Mouse (Mus musculus) adrenal gland, postnatal 25 days (tissue): Measurements from ENCODE around the gene Syf2. TPM values are rescaled to one million over a fixed set of nuclear protein-coding genes. Genes with fewer than 3 reads are reported as not detected.

ENCODE experiments used
- DNase-seq: peaks from one replicate; pipeline ENCODE4 v3.0.0; 2021; ENCODE audit warnings: mixed read lengths
- total RNA-seq: library from RNA; stranded (reverse); gene quantifications from 2 replicates; pipeline ENCODE4 v1.2.3, GENCODE M21; 2021

The Syf2 gene
- total RNA-seq, 1 experiment from 2014 or later, result 109 TPM

GRCm38 (mm10) chr4:134975261-134975928, 44.7 kb downstream of the Syf2 start:
- DNase-seq, result no peak

GRCm38 (mm10) chr4:134975929-134976308, 45.2 kb downstream of the Syf2 start:
- no peak for DNase-seq

DNA sequence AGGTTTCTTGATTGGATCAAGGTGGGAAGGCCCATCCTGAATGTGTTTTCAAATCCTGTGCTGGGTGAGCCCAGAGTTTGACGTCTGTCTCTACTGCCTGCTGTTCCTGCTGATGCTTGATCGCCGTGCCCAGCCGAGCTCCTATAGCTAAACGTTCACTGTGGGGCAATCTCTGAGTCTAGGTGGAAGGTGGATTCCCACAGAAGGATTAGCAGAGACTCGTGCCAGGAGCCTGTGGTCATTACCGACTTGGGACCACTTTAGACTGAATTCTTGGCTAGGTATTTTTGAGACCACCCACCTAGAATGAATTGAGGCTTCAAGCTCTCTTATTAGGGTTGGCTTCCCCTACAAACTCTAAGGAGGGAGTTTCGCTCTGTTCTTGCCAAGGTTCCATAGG, 48.2 kb downstream of the Syf2 start:
- DNase-seq, result no peak

- DNase-seq, result no peak
Measured at GRCm38 (mm10) chr4:134981959-134982431, 51.3 kb downstream of the Syf2 start.

GRCm38 (mm10) chr4:134983136-134983535, 52.4 kb downstream of the Syf2 start:
- no peak for DNase-seq

GRCm38 (mm10) chr4:134984555-134984954, 53.9 kb downstream of the Syf2 start:
- DNase-seq, result no peak

- DNase-seq, result no peak
Measured at GRCm38 (mm10) chr4:134985626-134986335, 55.1 kb downstream of the Syf2 start.

- DNase-seq, result no peak
Measured at GRCm38 (mm10) chr4:134986336-134986635, 55.6 kb downstream of the Syf2 start.

- DNase-seq, result no peak
Measured at GRCm38 (mm10) chr4:134986963-134987362, 56.3 kb downstream of the Syf2 start.

Other genes starting within 250 kb of the Syf2 start
- gene Man1c1, start 226.6 kb upstream of the Syf2 start, total RNA-seq, result 16.7 and 22.0 TPM in 2 replicates
- gene Ldlrap1, start 162.9 kb upstream of the Syf2 start, total RNA-seq, result 42.4 and 43.3 TPM in 2 replicates
- gene Maco1, start 77.6 kb upstream of the Syf2 start, total RNA-seq, result 39.2 and 40.0 TPM in 2 replicates
- gene Rhd, start 66.4 kb upstream of the Syf2 start, total RNA-seq, result 0.33 TPM in 1 of 2 replicates, not detected in the other
- 337 and 444 TPM in 2 replicates for gene Tmem50a, start 15.9 kb upstream of the Syf2 start, total RNA-seq
- 603 and 640 TPM in 2 replicates for gene Rsrp1, start 7.3 kb upstream of the Syf2 start, total RNA-seq
- 1.0 and 1.7 TPM in 2 replicates for gene Runx3, start 189.8 kb downstream of the Syf2 start, total RNA-seq